Mouse (Mus musculus) urinary bladder, adult 18-20 months (tissue): ENCODE results near the gene Gm49320.

Experiments used
- DNase-seq, 2 experiments: peaks; one replicate each; pipeline ENCODE4 v3.0.0; 2022; ENCODE audit warnings: low spot score in 2 of 2, mixed read lengths in 2 of 2

The Gm49320 gene

DNA sequence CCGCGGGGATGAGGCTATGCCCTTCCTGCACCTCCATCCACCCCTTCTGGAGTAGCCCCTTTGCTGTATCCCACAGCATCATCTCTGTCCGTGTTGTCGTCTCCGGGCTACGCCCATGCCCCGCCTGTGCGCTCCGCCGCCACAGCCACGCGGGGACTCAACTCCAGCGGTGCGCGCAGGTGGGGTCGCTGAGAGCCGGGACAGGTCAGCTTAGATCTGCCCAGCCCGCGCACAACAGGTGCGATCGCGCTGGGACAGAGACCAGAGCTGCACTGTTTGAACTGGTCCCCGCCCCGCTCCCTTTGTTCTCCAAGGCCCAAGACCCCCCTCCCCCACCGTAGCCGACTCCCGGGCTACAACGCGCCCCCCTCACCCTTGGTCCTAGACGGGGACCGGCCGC lies 20.0 kb downstream of the Gm49320 start:
- DNase-seq, result no peak

GRCm38 (mm10) chr8:4259125-4259804 lies 20.6 kb downstream of the Gm49320 start, which contains the start of gene Ctxn1:
Gene Ctxn1, minus strand, starts transcription at chr8:4259274.
- DNase-seq, result peak; percentile 92 to 96

DNA sequence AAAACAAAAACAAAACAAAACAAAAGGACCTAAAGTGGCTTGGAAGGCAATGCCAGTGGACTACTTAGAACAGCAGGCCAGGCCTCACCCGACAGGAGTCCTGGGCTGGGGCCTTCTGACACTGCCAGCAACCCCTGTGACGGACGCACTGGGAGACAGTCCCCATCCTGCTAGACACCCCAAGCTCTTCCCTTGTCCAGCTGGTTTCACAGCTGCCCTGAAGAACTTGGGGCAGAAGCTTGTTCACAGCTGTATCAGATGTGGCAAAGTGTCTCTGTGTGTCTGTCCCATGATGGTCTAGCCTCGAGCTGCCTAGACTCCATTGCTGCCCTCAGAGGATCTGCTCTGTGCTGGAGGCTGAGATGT lies 21.1 kb downstream of the Gm49320 start:
- DNase-seq, result no peak

DNA sequence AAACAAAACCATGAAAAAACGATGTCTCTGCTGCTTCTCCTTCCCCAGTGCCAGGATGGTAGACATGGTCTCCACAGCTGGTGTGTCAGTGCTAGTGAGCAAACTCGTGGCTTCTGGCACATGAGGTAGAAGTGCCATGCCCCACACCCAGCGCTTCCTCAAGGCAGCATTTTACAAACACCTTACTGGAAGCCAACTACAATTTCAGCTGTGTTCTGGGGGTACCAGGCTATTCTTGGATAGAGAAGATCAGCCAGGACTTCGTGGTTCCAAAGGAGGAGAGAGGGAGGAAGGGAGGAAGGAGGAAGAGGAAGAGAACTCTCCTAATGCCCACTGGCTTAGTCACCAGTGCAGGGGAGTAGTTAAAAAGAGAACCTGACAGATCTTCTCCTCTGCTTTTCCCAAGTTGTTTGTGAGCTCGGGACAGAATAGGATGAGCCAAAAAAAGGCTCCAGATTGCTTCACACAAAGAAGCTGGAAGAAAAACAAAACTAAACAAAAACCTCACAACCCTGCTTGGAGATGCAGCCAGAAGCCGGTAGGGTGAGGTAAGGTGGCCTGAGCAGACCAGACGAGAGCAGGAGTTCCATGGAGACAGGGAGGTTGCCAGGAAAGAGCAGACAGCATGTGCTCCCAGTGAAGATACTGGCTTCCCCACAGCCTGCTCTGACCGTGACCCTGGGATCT lies 24.6 kb downstream of the Gm49320 start:
- DNase-seq, result no peak

- no peak for DNase-seq
Measured at GRCm38 (mm10) chr8:4265160-4265914, 26.7 kb downstream of the Gm49320 start.

GRCm38 (mm10) chr8:4267627-4268026 lies 29.0 kb downstream of the Gm49320 start:
- DNase-seq, result no peak

DNA sequence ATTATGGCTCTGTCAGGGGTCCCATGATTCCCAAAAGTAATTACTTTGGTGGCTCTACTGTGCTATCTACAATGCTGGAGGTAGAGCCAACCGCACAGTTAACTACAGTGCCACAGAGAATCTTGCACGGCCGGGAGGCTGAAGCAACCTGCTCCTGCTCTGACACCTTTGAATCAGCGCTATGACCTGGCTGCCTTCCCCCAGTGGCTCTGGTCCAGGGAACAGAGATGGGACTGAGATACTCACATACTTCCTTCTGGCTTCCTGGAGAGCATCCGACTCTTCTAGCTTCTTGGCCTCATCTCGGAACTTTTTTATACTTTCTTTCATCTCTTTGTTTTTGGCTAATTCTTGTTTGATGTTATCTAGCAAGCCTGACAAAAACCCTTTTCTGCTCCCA lies 30.9 kb downstream of the Gm49320 start:
- DNase-seq, result no peak

DNA sequence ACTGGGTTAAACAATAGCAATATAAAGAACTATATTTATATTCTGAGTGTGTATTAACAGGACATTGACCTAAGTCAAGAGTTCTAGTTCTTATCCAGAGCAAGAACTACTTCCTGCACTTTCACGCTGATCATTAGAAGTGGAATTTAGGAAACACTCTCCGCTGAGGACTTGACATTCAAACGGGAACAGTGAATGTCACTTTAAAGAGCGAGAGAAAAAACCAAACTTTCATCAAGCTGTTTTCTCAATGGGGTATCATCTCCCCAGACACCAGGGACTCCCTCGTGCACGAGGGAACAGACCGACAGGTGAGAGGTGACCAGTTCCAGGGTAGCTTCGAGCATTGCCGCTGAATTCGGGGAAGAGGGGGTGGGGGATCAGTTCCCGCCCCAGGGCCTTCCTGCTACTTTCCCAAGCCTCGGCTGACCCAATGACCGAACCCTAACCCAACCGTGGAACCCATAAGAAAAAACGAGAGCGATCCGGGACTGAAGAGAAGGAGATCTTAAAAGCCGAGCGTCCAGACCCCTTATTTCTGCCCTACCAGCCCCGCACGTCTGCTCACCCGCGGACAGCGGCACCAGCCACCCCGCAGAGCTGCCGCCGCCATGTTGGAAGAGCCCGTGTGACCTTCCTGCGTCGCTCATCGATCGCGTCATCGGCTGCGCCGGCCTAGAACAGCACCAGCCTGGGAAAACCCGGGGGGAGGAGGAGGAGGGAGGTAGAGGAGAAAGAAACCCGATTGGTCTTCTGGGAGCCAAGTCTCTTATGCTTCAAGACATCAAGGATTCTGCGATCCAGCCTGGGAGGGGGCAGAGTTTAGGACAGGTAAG lies 36.8 kb downstream of the Gm49320 start, which contains the start of gene Timm44:
Gene Timm44 (minus strand): TSS at position 639 of the 836 bp plus-strand sequence.
- peak; percentile 90 to 92 for DNase-seq

DNA sequence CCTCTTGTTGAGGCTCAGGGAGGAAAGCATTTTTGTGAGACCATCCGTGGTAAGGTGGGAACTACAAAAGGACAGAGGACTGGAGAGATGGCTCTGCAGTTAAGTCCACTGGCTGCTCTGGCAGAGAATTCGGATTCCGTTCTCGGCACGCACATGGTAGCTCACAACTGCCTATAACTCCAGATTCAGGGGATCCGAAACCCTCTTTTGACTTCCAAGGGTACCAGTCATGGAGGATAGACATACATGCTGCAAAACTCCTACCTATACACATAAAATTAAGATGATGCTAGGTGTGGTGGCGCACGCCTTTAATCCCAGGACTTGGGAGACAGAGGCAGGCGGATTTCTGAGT lies 37.4 kb downstream of the Gm49320 start:
- no peak for DNase-seq

- DNase-seq, result no peak
Measured at GRCm38 (mm10) chr8:4292738-4293137, 54.1 kb downstream of the Gm49320 start.

- DNase-seq, result no peak
Measured at GRCm38 (mm10) chr8:4297822-4298221, 59.2 kb downstream of the Gm49320 start.
